Mouse (Mus musculus) embryonic fibroblast, embryonic 13.5 days (primary cell): ENCODE data around the gene Slc13a1. TPM values are rescaled to one million over a fixed set of nuclear protein-coding genes. Genes with fewer than 3 reads are reported as not detected.

Experiments
- H3K27ac ChIP-seq: 2 replicates; pipeline ENCODE4 v1.5.1; 2012; ENCODE audit warnings: low read length, control low read depth, inconsistent platforms; ENCODE audit not compliant: insufficient read depth
- H3K4me1 ChIP-seq: 2 replicates; pipeline ENCODE4 v1.6.1; 2011; ENCODE audit warnings: low read length; ENCODE audit not compliant: control insufficient read depth, insufficient read depth
- H3K4me3 ChIP-seq: 2 replicates; pipeline ENCODE4 v1.5.1; 2011; ENCODE audit warnings: mild to moderate bottlenecking, control low read depth, low read length; ENCODE audit not compliant: insufficient read depth
- CTCF ChIP-seq: IDR thresholded peaks from 2 replicates; pipeline ENCODE4 v1.5.1; 2011; ENCODE audit warnings: mild to moderate bottlenecking, control low read depth, low read length, moderate library complexity, borderline replicate concordance; ENCODE audit not compliant: insufficient read depth
- POLR2A ChIP-seq: IDR thresholded peaks from 2 replicates; pipeline ENCODE4 v1.6.1; 2011; ENCODE audit warnings: low read depth, mild to moderate bottlenecking, control low read depth, low read length, moderate library complexity
- polyA plus RNA-seq: library from polyadenylated mRNA; stranded (reverse); fragments of >200 nt; gene quantifications from 2 replicates; pipeline ENCODE4 v1.2.4, GENCODE M21; 2011; ENCODE audit warnings: low read depth; ENCODE audit not compliant: missing spikeins, insufficient read length

Slc13a1 gene
- polyA plus RNA-seq, 1 experiment, result not detected

DNA sequence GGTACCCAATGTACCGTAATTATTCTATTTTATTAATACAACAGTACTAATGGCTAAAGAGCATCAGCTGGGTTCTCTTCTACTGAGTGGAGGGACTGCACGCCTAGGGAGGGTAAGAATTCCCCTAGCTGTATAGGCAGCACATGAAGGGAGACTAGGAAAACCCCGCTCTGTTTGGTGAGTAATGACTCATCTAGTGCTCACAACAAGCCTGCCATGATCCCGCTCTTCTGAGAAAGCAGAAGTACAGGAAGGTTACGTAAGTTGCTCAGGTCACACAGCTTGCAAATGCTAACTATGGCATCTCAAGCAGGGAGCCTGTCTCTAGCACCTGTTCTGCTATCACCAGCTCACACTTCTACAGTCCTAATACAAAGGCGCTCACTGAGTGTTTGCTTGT lies 1.1 kb downstream of the Slc13a1 start:
- H3K4me3 ChIP-seq, result no peak overlapping the region
- no peaks in the 10 kb centered on the region for H3K4me1 ChIP-seq
- no peak overlapping the region for H3K27ac ChIP-seq
- TF ChIP-seq CTCF, result no peak
- TF ChIP-seq POLR2A, result no peak

GRCm38 (mm10) chr6:24165249-24165648 lies 2.6 kb downstream of the Slc13a1 start:
- no peak overlapping the region for H3K4me3 ChIP-seq
- no peak overlapping the region for H3K27ac ChIP-seq
- TF ChIP-seq POLR2A, result no peak
- TF ChIP-seq CTCF, result no peak
- no peaks in the 10 kb centered on the region for H3K4me1 ChIP-seq

- TF ChIP-seq POLR2A (no peak), CTCF (no peak)
- Histone ChIP-seq H3K27ac (no peak overlapping the region), H3K4me1 (no peaks in the 10 kb centered on the region), H3K4me3 (no peak overlapping the region)
These were observed 8.1 kb downstream of the Slc13a1 start for GRCm38 (mm10) chr6:24159795-24160194.

DNA sequence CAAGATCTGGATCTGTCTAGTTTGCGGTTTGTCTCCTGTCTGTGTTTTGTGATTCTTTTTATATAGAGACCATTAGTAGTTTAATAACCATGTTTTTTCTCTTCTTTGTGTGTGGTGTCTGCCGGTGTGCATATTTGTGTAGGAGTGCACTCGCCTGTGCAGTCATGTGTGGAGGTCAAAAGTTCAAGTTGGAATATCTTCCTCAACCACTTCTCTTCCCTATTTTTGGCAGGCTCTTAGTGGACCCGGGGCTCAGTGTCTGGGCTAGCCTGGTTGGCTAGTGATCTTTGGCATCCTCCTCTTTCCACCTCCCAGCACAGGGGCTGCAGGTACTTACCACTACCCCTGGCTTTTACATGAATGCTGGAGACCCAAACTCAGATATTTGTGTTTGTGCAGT lies 13.0 kb downstream of the Slc13a1 start:
- H3K4me3 ChIP-seq, result no peak overlapping the region
- no peak for TF ChIP-seq CTCF
- TF ChIP-seq POLR2A, result no peak
- H3K4me1 ChIP-seq, result no peaks in the 10 kb centered on the region
- H3K27ac ChIP-seq, result no peak overlapping the region

DNA sequence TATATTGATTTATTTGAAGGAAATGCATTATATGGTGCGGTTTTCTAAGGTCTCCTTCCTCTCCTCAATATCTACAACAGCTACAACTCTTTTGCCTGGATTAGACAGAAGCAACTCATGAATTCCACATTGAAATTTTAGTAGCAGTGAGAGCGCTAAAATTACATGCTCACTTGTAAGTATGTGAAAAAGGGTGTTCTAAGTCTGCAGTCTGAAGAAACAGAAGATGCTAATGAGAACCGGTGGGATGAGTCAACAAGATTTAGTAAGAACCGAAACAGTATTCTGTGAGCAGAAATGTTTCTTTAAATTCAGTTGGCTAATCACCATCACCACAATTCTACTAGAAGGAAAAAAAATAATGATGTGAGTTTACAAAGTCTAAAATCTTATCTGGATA lies 34.9 kb downstream of the Slc13a1 start:
- TF ChIP-seq POLR2A (no peak), CTCF (no peak)
- no peak overlapping the region for H3K4me3 ChIP-seq
- no peaks in the 10 kb centered on the region for H3K4me1 ChIP-seq
- no peak overlapping the region for H3K27ac ChIP-seq

- Histone ChIP-seq H3K4me3 (no peak overlapping the region), H3K4me1 (no peaks in the 10 kb centered on the region), H3K27ac (no peak overlapping the region)
- no peak for TF ChIP-seq POLR2A
- TF ChIP-seq CTCF, result no peak
These were observed 45.3 kb downstream of the Slc13a1 start for GRCm38 (mm10) chr6:24122632-24123031.

GRCm38 (mm10) chr6:24111614-24112013 lies 56.3 kb downstream of the Slc13a1 start:
- TF ChIP-seq POLR2A (no peak), CTCF (no peak)
- no peak overlapping the region for H3K4me3 ChIP-seq
- no peak overlapping the region for H3K27ac ChIP-seq
- H3K4me1 ChIP-seq, result no peaks in the 10 kb centered on the region

GRCm38 (mm10) chr6:24108471-24108870 lies 59.4 kb downstream of the Slc13a1 start:
- Histone ChIP-seq H3K4me1 (no peaks in the 10 kb centered on the region), H3K4me3 (no peak overlapping the region), H3K27ac (no peak overlapping the region)
- TF ChIP-seq POLR2A (no peak), CTCF (no peak)

DNA sequence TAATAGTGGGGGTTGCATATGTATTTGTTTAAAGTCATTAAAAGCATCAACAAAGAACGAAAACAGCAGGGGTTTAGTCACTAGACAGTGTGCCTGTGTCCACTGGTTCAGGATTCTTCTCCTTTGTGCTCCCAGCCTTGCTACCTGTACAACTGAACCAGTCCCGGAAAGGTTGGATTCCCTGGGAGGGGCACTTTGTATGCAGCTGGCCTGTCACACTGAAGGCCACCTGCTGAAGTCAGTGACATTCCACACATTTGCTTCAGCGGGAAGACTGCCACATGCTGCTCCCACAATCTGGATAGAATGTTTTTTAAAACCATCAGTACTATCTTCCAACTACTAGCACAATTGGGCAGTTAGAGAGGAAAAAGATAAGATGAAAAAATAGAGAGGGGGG lies 61.7 kb downstream of the Slc13a1 start:
- Histone ChIP-seq H3K4me1 (no peaks in the 10 kb centered on the region), H3K4me3 (no peak overlapping the region), H3K27ac (no peak overlapping the region)
- TF ChIP-seq POLR2A, result no peak
- TF ChIP-seq CTCF, result no peak

- H3K4me3 ChIP-seq, result no peak overlapping the region
- no peak overlapping the region for H3K27ac ChIP-seq
- H3K4me1 ChIP-seq, result no peaks in the 10 kb centered on the region
- TF ChIP-seq CTCF (no peak), POLR2A (no peak)
These were observed 62.2 kb downstream of the Slc13a1 start for GRCm38 (mm10) chr6:24105681-24106080.

GRCm38 (mm10) chr6:24101281-24101680 lies 66.6 kb downstream of the Slc13a1 start:
- TF ChIP-seq POLR2A (no peak), CTCF (no peak)
- Histone ChIP-seq H3K4me3 (no peak overlapping the region), H3K27ac (no peak overlapping the region), H3K4me1 (no peaks in the 10 kb centered on the region)

- TF ChIP-seq CTCF, result no peak
- TF ChIP-seq POLR2A, result no peak
- no peak overlapping the region for H3K4me3 ChIP-seq
- no peaks in the 10 kb centered on the region for H3K4me1 ChIP-seq
- no peak overlapping the region for H3K27ac ChIP-seq
These were observed 67.2 kb downstream of the Slc13a1 start for GRCm38 (mm10) chr6:24100705-24101104.
